Mouse (Mus musculus) ovary, postnatal 36 days (tissue): ENCODE results near the gene Uap1l1.

ENCODE experiments used
- DNase-seq: peaks from one replicate; pipeline ENCODE4 v3.0.0; 2022; ENCODE audit warnings: low spot score, mixed read lengths

The Uap1l1 gene

GRCm38 (mm10) chr2:25369996-25370395 is 4.5 kb upstream of the Uap1l1 start:
- no peak for DNase-seq

- DNase-seq, result no peak
Observed at GRCm38 (mm10) chr2:25364761-25365090, 756 bp downstream of the Uap1l1 start.

- no peak for DNase-seq
Observed at GRCm38 (mm10) chr2:25364313-25364712, 1.2 kb downstream of the Uap1l1 start.

GRCm38 (mm10) chr2:25363478-25364178 is 1.9 kb downstream of the Uap1l1 start:
- DNase-seq, result no peak

GRCm38 (mm10) chr2:25359848-25360247 is 5.6 kb downstream of the Uap1l1 start:
- DNase-seq, result no peak

DNA sequence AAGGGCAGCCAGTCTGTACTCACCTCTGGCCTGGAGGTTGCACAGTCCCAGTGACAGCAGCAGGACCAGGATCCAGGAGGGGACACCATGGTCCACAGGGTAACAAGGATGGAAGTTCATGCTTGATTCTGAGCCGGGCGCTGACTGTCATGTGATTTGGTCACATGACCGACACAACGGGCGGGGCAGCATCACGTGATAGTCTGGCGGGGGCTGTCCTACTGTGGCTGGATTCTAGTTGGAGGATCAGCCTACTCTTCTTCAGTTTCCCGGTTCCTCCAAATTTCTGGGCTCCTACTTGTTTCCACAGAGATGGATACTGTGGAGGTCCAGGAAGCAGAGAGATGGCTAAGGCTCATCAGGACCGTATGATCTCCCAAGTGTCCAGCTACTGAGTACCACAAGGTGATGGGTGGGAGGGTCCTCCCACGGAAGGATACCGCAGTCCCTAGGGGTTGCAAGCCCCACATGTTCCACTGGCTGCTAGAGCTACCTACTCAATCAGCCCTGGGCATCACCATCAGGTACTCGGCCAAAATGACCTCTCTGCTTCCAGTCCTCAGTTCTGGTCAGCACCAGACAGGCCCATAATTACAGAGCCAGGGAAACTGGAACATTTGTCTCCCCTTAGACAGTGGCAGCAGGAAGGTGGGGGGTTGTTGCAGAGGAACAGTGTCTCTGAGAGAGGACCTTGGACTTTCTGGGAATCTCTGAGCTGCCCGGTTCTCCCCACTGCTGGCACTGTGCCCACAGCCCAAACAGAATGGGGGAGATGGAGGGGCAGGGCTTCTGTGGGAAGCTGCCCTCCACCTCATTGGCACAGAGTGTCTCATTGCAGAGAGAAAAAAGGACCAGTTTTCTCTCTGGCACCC is 9.0 kb downstream of the Uap1l1 start, which contains the start of gene Dpp7:
Gene Dpp7 (minus strand): TSS at position 152 of the 872 bp plus-strand sequence.
- DNase-seq, result peak; percentile 78

DNA sequence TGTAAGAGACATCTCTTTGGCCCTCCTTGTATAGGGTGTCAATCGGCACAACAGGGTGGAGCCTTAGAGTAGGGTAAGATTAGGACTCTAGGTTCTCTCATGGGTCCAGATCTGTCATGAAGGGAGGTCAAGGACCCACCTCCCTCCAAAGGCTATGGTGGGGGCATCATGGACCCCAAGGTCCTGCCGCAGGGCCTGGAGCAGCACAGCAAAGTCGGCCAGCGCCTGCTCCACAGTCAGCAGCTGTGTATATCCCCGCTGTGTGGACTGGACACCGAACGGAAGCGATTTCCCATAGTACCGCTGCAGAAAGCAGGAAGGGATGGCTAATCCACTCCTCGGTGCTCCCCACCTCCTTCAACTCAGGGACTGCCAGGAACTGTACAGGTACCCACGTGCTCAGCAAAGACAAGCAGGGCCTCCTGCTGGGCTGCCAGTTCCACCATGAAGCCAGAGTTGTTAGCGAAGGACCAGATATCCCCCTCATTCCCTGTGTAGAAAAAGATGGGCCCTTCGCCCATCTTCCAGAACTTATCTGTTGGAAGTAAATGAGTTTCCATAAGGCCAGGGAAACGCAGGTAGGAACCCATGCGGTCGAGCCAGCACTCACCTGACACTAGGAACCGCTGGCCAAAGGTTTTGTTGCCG is 9.9 kb downstream of the Uap1l1 start:
- no peak for DNase-seq

- no peak for DNase-seq
Observed at GRCm38 (mm10) chr2:25354211-25354610, 11.3 kb downstream of the Uap1l1 start.

- DNase-seq, result no peak
Observed at GRCm38 (mm10) chr2:25350701-25351100, 14.8 kb downstream of the Uap1l1 start.

- no peak for DNase-seq
Observed at GRCm38 (mm10) chr2:25349499-25349898, 16.0 kb downstream of the Uap1l1 start.

DNA sequence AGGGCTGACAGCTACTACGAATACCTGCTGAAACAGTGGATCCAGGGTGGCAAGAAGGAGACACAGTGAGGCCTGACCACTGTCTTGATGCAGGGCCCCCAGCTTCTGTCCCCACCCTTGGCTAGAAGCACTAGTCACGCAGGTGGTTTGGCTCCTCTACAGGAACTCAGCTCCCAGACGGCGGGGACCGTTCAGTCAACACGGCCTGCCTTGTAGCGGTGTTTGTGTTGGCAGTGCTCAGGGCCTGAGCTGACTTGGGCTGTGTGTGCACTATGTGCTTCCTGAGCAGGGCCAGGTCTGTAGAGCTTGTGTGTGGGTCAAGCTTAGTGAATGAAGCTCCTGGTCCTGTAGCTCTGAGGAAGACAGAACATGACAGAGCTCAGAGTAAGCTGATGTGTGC is 17.3 kb downstream of the Uap1l1 start:
- DNase-seq, result no peak

- DNase-seq, result no peak
Observed at GRCm38 (mm10) chr2:25338303-25338702, 27.2 kb downstream of the Uap1l1 start.

- DNase-seq, result no peak
Observed at GRCm38 (mm10) chr2:25333569-25333968, 31.9 kb downstream of the Uap1l1 start.

DNA sequence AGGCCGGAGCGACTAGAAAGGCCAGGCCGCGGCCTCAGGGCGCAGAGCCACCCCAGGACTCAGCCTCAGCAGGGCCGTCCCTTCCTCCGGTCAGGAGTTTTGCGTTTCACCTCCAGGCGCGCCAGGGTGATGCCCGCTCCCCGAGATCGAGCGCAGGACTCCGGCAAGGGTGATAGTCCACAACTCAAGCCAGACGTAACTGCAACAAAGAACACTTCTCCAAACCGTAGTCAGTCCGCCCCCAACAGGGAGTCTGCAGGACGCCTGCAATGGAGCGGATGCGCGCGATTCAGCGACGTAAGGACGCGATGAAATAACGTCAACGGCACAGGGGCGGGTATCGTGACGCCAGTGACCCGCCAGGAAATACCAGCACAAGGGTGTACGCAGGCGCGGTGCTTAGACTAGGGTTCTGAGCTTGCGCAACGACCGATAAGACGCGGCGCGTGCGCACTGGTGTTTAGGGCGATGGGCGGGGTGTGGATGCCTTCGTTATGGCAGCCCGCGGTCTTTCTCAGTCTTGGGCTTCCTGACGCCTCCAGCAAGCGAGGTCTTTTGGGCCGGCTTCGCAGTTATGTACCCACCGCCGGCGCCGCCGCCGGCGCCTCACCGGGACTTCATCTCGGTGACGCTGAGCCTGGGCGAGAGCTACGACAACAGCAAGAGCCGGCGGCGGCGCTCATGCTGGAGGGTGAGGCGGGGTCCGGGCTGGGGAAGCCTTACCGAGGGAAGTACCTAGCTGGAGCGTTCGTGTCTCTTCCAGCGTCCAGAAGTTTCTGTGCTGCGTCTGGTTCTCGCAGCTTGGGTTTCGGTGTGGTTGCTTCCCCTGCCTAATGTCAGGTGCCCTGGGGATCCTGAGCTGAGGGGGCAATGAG is 33.0 kb downstream of the Uap1l1 start, which contains the start of gene Man1b1:
Gene Man1b1 (plus strand): TSS at position 53 of the 875 bp plus-strand sequence.
- DNase-seq, result peak; percentile 99

- no peak for DNase-seq
Observed at GRCm38 (mm10) chr2:25331470-25331869, 34.0 kb downstream of the Uap1l1 start.

- no peak for DNase-seq
Observed at GRCm38 (mm10) chr2:25328440-25328839, 37.0 kb downstream of the Uap1l1 start.

DNA sequence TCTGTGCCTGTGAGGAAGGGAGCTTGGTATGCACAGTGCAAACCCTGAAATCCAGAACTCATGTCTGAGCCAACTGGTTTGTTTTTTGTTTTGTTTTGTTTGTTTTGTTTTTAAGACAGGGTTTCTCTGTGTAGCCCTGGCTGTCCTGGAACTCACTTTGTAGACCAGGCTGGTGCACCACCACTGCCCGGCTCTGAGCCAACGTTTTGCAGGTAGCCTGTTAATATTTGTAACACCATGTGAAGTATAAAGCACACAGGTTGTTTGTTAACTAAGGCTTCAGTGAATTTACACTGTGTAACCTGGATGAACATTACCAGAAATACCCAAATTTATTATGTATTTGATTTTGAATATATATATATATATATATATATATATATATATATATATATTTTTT is 39.4 kb downstream of the Uap1l1 start:
- DNase-seq, result no peak

DNA sequence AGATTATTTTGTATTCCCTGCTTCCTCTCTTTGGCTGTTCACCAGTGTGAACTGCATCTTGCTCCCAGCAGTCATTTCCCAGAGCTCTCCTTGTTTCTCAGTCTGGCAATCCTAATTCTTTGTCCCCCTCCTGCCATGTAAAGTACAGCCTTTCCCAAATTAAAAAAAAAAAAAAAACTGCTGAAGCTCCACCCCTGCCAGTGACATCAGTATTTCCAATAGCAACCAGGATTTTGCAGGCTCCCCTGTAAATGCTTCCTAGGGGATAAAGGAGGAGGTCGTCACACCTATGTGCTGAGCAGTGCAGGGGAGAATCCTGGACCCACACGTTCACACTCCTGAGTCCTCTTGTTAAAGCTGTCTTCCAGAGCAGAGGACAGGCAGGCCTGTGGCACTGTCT is 45.4 kb downstream of the Uap1l1 start:
- no peak for DNase-seq

DNA sequence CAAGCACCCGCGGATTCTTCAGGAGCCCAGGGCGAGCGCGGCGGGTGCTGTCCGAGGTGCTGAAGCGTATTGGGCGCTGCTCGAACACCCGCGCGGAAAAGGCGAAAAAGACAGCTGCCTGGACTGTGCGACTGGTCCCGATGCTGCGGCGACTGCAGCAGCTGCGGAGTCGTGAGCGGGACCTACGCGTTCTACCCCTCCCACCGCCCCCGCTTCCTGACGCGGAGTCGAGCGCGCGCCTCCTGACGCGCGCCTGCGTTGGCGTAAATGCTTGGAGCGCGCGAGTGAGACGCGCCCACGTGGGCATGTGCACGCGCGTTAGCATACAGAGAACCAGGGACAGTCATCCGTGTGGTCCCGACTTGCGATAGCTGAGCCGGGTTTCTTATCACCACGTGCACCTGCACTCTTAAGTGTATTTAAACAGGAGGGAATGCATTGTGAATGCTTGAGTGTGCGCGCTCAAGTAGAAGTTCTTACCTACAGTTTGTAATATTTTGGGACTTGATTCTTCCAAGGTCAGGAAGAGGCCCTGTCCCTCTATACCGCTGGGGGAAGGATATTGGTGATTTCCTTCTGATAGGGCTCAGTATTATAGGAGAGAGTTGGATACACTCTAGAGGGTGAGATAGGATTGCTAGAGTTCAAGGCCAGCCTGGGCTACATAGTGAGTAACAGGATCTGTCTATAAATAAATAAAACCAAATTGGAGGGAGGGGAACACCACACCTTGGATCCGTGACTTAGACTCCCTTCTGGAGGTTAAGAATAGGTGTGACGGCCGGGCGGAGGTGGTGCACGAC is 46.3 kb downstream of the Uap1l1 start, which contains the start of gene Grin1:
Gene Grin1 (minus strand): TSS at position 217 of the 803 bp plus-strand sequence.
- DNase-seq, result peak; percentile 72

GRCm38 (mm10) chr2:25318119-25318966 is 47.1 kb downstream of the Uap1l1 start:
- no peak for DNase-seq
